Mouse (Mus musculus) midbrain, embryonic 12.5 days (tissue): Measurements from ENCODE around the gene Sox1. TPM values are rescaled to one million over a fixed set of nuclear protein-coding genes. Genes with fewer than 3 reads are reported as not detected.
A peak's percentile ranks its signal among the peaks of the same experiment; 100 is the strongest.

Experiments used
- ATAC-seq: fragments of 200-750 bp; cut with Nextera tagmentation; 2 replicates; pipeline ENCODE4 v1.8.0; 2017; ENCODE audit warnings: low read depth, moderate TSS enrichment, moderate library complexity; ENCODE audit not compliant: low FRiP score
- H3K27ac ChIP-seq: fragments of 300-500 bp; sonication (generic); replicated peaks from 2 replicates; pipeline ENCODE4 v1.5.1; 2016; ENCODE audit warnings: mild to moderate bottlenecking
- H3K27me3 ChIP-seq: fragments of 300-500 bp; sonication (generic); 2 replicates; pipeline ENCODE4 v1.6.1; 2016; ENCODE audit warnings: mild to moderate bottlenecking
- H3K36me3 ChIP-seq: fragments of 300-500 bp; sonication (generic); 2 replicates; pipeline ENCODE4 v1.6.1; 2016
- H3K4me1 ChIP-seq: fragments of 300-500 bp; sonication (generic); 2 replicates; pipeline ENCODE4 v1.6.1; 2016
- H3K4me2 ChIP-seq: fragments of 300-500 bp; sonication (generic); replicated peaks from 2 replicates; pipeline ENCODE4 v1.6.1; 2016; ENCODE audit warnings: mild to moderate bottlenecking, moderate library complexity
- H3K4me3 ChIP-seq: fragments of 300-500 bp; sonication (generic); 2 replicates; pipeline ENCODE4 v1.5.1; 2016; ENCODE audit warnings: mild to moderate bottlenecking
- H3K9ac ChIP-seq: fragments of 300-500 bp; sonication (generic); replicated peaks from 2 replicates; pipeline ENCODE4 v1.6.1; 2016; ENCODE audit warnings: mild to moderate bottlenecking, moderate library complexity
- H3K9me3 ChIP-seq: fragments of 300-500 bp; sonication (generic); 2 replicates; pipeline ENCODE4 v1.6.1; 2016; ENCODE audit warnings: mild to moderate bottlenecking
- WGBS: fragments of 180-500 bp; shearing (Covaris S2); methylation state at CpG from one replicate; pipeline ENCODE4 v1.1.7; 2016; 5-methylcytosine and 5-hydroxymethylcytosine counted together
- polyA plus RNA-seq: library from polyadenylated mRNA; unstranded; fragments of >200 nt; fragmentation: Nextera tagmentation; extraction: Ambion mirVana; gene quantifications from 2 replicates; pipeline ENCODE4 v1.2.1, GENCODE M21; 2016

Sox1 gene
- polyA plus RNA-seq, 1 experiment from 2014 or later: 6.5 TPM

- Histone ChIP-seq H3K36me3 (no peaks in the 10 kb centered on the region), H3K27me3 (peaks cover 82% of the 10 kb centered on the region), H3K9ac (peak overlapping the region; percentile 65), H3K4me2 (peak overlapping the region; percentile 83), H3K9me3 (no peaks in the 10 kb centered on the region; the same call in 1 of the 2 replicates), H3K27ac (peak overlapping the region; percentile 91), H3K4me1 (peaks cover 80% of the 10 kb centered on the region), H3K4me3 (peak overlapping the region; percentile 47)
- under 1% methylated on average over 46 of the region's 46 CpGs for WGBS
- ATAC-seq: peak; percentile 81
These were observed 35.2 kb downstream of the Sox1 start for GRCm38 (mm10) chr8:12430173-12430899.

- Histone ChIP-seq H3K27ac (peak overlapping the region; percentile 91), H3K9me3 (no peaks in the 10 kb centered on the region; the same call in 1 of the 2 replicates), H3K27me3 (peaks cover 81% of the 10 kb centered on the region), H3K4me2 (peak overlapping the region; percentile 83), H3K4me1 (peaks cover 82% of the 10 kb centered on the region), H3K9ac (peak overlapping the region; percentile 65), H3K4me3 (peak overlapping the region; percentile 47), H3K36me3 (no peaks in the 10 kb centered on the region)
- 1% methylated on average over 51 of the region's 51 CpGs for WGBS
- ATAC-seq: peak; percentile 44
These were observed 36.0 kb downstream of the Sox1 start for GRCm38 (mm10) chr8:12430900-12431737.

- Histone ChIP-seq H3K27ac (peak overlapping the region; percentile 91), H3K27me3 (peaks cover 75% of the 10 kb centered on the region), H3K9me3 (no peaks in the 10 kb centered on the region), H3K4me3 (peak overlapping the region; percentile 47), H3K9ac (peak overlapping the region; percentile 65; the same call in 1 of the 2 replicates), H3K4me2 (peak overlapping the region; percentile 83), H3K36me3 (no peaks in the 10 kb centered on the region), H3K4me1 (peaks cover 81% of the 10 kb centered on the region)
- ATAC-seq: no peak
- WGBS: 40% methylated on average over 6 of the region's 6 CpGs
These were observed 36.6 kb downstream of the Sox1 start for GRCm38 (mm10) chr8:12431738-12432055.

GRCm38 (mm10) chr8:12432546-12432945 lies 37.5 kb downstream of the Sox1 start:
- Histone ChIP-seq H3K4me1 (peaks cover 73% of the 10 kb centered on the region), H3K9ac (no peak overlapping the region), H3K4me2 (peak overlapping the region; percentile 26), H3K4me3 (no peak overlapping the region), H3K27ac (peak overlapping the region; percentile 91), H3K9me3 (no peaks in the 10 kb centered on the region), H3K27me3 (peaks cover 67% of the 10 kb centered on the region), H3K36me3 (no peaks in the 10 kb centered on the region)
- ATAC-seq: 0 out of 2 replicates have a peak, but pooled peaks have one; percentile 21
- WGBS: 22% methylated on average over 7 of the region's 7 CpGs

GRCm38 (mm10) chr8:12434771-12435170 lies 39.7 kb downstream of the Sox1 start:
- 68% methylated on average over 3 of the region's 3 CpGs for WGBS
- peaks cover 54% of the 10 kb centered on the region for H3K4me1 ChIP-seq
- peaks cover 46% of the 10 kb centered on the region for H3K27me3 ChIP-seq

GRCm38 (mm10) chr8:12438021-12438420 lies 42.9 kb downstream of the Sox1 start:
- Histone ChIP-seq H3K27me3 (peaks cover 17% of the 10 kb centered on the region; the same call in 1 of the 2 replicates), H3K9me3 (no peaks in the 10 kb centered on the region), H3K4me2 (no peak overlapping the region), H3K4me3 (no peak overlapping the region), H3K27ac (no peak overlapping the region), H3K9ac (no peak overlapping the region), H3K4me1 (peaks cover 22% of the 10 kb centered on the region), H3K36me3 (no peaks in the 10 kb centered on the region)
- ATAC-seq: no peak
- WGBS: 86% methylated on average over 6 of the region's 6 CpGs

More at GRCm38 (mm10) chr8:12434771-12435170, 39.7 kb downstream of the Sox1 start:
- Histone ChIP-seq H3K4me2 (no peak overlapping the region), H3K4me3 (no peak overlapping the region), H3K9me3 (no peaks in the 10 kb centered on the region), H3K27ac (no peak overlapping the region), H3K36me3 (no peaks in the 10 kb centered on the region), H3K9ac (no peak overlapping the region)
- no peak for ATAC-seq

GRCm38 (mm10) chr8:12439044-12439443 lies 43.9 kb downstream of the Sox1 start:
- Histone ChIP-seq H3K4me3 (no peak overlapping the region), H3K27ac (no peak overlapping the region), H3K9me3 (no peaks in the 10 kb centered on the region), H3K36me3 (no peaks in the 10 kb centered on the region), H3K27me3 (peaks cover 13% of the 10 kb centered on the region), H3K9ac (no peak overlapping the region), H3K4me1 (peaks cover 16% of the 10 kb centered on the region; the same call in 1 of the 2 replicates), H3K4me2 (no peak overlapping the region)
- 38% methylated on average over 4 of the region's 4 CpGs for WGBS
- ATAC-seq: peak; percentile 58; the same call in 1 of the 2 replicates

- 95% methylated on average over 10 of the region's 10 CpGs for WGBS
- Histone ChIP-seq H3K36me3 (no peaks in the 10 kb centered on the region), H3K9me3 (no peaks in the 10 kb centered on the region), H3K4me1 (peaks cover 8% of the 10 kb centered on the region; the same call in 1 of the 2 replicates), H3K27me3 (peaks cover 16% of the 10 kb centered on the region), H3K4me2 (no peak overlapping the region), H3K9ac (no peak overlapping the region), H3K4me3 (no peak overlapping the region), H3K27ac (no peak overlapping the region)
- no peak for ATAC-seq
These were observed 44.8 kb downstream of the Sox1 start for GRCm38 (mm10) chr8:12439846-12440245.

GRCm38 (mm10) chr8:12440997-12441396 lies 45.9 kb downstream of the Sox1 start:
- WGBS: 94% methylated on average over 4 of the region's 4 CpGs
- H3K9ac ChIP-seq: no peak overlapping the region
- no peak overlapping the region for H3K27ac ChIP-seq
- no peak overlapping the region for H3K4me2 ChIP-seq
- H3K4me3 ChIP-seq: no peak overlapping the region
- ATAC-seq: no peak
- peaks cover 20% of the 10 kb centered on the region for H3K27me3 ChIP-seq
- no peaks in the 10 kb centered on the region for H3K9me3 ChIP-seq
- peaks cover 13% of the 10 kb centered on the region for H3K4me1 ChIP-seq
- no peaks in the 10 kb centered on the region for H3K36me3 ChIP-seq

- Histone ChIP-seq H3K27ac (no peak overlapping the region), H3K9me3 (no peaks in the 10 kb centered on the region), H3K4me1 (peaks cover 15% of the 10 kb centered on the region), H3K9ac (no peak overlapping the region), H3K27me3 (peaks cover 48% of the 10 kb centered on the region), H3K4me2 (no peak overlapping the region), H3K4me3 (no peak overlapping the region), H3K36me3 (no peaks in the 10 kb centered on the region)
- no peak for ATAC-seq
- WGBS: 74% methylated on average over 2 of the region's 2 CpGs
These were observed 50.2 kb downstream of the Sox1 start for GRCm38 (mm10) chr8:12445258-12445657.

- WGBS: 4% methylated on average over 26 of the region's 26 CpGs
- 0 out of 2 replicates have a peak overlapping the region, but pooled peaks have one; percentile 7 for H3K9ac ChIP-seq
- no peak overlapping the region for H3K27ac ChIP-seq
- H3K27me3 ChIP-seq: peaks cover 48% of the 10 kb centered on the region
- no peaks in the 10 kb centered on the region for H3K36me3 ChIP-seq
- ATAC-seq: peak; percentile 58
- no peaks in the 10 kb centered on the region for H3K9me3 ChIP-seq
- H3K4me2 ChIP-seq: peak overlapping the region; percentile 39
- H3K4me3 ChIP-seq: peak overlapping the region; percentile 4; the same call in 1 of the 2 replicates
- peaks cover 15% of the 10 kb centered on the region for H3K4me1 ChIP-seq
These were observed 51.0 kb downstream of the Sox1 start for GRCm38 (mm10) chr8:12445926-12446680.
